Mouse (Mus musculus) layer of hippocampus, adult 9-11 months (tissue): ENCODE data around the gene Cd79b.

Experiments used
- DNase-seq: peaks from one replicate; pipeline ENCODE4 v3.0.0; 2022

The Cd79b gene

DNA sequence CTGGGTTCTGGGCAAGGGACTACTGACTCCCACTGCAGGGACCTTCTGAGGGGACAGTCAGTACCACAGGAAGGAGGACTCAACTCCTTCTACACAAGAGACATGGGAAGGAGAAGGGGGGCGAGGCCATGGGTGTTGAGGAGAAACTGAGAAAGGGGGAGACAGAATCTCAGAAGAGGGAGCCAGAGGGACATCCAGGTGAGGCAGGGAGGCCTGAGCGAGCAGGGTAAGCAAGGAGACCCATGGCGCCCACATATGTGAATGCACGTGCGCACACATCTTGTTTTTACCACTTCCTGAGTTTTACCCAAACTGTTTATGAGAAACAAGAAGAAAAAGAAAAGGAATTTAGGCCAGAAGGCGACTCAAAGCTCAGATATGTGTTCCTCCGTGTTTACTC, 3.2 kb upstream of the Cd79b start:
- no peak for DNase-seq

DNA sequence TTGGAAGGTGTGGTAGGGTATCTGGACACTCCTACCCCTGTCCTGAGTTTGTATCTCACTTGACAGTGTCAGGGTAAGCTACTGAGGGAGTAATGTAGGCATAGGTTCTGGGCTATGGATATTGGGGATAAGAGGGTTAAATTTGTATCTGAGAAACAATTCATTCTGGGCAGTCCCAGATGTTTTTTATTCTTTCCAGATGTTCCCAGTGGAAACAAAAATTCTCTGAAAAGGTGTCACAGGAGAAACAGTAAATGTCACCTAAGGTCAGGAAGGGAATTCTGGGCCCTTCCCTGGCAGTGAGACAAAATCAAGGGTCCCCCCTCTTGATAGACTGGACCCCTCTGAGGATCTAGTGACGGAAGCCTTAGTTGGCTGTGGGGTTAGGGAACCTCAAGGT, 1.9 kb upstream of the Cd79b start:
- DNase-seq, result no peak

DNA sequence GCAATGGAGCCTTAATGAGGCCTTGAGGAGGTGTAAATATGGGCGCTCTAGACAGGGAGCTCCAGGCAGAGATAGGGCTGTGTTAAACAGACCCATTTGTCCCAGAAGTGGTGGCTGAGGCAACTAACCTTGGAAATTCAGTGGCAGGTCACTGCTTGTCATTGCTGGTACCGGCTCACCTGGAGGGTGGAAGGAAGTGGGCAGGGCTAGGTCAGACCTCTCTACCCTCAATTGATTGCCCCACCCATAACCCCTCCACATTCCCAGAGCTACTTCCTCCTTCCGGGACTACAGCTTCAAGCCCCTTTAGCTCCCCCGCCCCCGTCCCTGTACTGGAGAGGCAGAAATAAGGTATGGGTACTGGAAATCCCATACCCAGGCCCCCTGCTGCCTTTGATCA, 1.0 kb downstream of the Cd79b start:
- no peak for DNase-seq

DNA sequence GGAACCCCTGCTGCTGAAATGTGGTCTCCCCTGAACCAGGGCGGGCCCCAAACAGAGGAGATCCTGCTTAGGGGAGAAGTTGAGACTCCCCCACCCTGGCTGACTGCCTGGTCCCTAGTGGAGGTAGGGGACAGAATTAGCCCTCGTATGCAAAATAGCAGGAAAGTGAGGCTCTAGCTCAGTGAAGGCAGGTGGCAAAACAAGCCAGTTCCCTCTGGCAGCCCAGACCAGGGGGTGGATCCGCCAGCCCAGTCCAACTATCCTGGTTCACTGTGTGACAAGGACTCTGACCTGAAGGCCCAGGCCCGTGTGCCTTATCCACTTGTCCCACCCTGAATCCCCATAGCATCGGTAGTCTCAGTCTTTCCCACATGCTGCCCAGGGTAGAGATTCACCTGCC, 4.4 kb downstream of the Cd79b start:
- DNase-seq, result no peak

DNA sequence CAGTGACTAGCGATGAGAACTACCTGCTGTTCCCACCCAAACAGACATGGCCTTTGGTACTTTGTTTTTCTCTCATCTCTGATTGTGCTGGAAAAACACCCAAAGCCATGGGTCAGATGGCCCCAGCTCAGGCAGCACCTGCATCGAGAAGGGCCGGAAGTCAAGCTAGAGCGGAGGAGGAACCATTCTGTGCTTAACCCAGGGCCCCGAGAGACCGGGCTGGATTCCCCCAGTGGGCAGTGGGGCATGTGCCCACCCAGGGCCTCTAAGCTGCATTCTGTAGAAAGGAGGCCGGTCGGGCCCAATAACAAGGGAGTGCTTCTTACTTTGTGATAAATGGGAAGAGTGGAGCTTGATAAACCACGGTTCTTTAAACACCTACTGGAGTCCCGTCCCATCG, 6.4 kb downstream of the Cd79b start:
- DNase-seq, result no peak

DNA sequence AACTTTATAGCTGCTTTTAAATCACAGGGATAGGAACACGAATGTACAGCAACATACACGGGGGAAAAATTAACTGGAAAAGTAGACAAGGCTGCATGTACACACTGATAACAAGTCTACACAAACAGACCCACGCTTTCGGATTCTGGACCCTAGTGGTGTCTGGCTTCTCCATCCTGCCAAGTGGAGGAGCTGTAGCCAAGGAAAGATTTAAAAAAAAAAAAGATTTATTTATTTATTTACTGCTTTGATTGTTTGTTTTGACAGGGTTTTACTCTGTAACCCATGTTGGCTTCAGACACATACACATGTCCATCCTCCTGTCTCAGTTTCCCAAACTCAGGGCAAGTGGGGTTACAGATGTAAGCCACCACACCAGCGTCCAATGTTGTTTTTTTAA, 7.1 kb downstream of the Cd79b start:
- DNase-seq, result no peak

DNA sequence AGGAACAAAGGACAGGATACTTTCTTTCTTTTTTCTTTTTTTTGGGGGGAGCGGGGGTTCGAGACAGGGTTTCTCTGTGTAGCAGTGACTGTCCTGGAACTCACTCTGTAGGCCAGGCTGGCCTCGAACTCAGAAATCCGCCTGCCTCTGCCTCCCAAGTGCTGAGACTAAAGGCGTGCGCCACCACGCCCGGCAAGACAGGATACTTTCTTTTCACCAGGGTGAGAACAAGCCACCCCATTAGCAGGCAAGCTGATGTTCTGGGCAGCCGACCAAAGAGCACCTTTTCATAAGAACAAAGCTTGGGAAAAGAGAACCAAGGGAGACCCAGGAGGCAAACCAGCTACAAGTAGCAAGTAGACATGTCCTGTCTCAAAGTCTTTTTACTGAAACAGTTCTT, 7.8 kb downstream of the Cd79b start:
- DNase-seq, result no peak

DNA sequence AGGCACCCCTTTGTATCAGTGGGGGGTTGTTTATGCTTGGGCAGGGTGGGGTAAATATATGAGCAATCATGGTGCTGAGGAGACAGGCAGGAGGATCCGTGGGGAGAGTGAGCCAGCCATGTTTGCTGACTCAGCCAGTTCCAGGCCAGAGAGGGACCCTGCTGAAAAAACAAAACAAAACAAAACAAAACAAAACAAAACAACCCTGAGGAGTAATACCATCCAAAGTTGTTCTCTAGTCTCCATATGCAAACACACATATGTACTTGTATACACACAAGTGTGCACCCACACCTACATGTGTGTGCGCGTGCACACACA, 8.5 kb downstream of the Cd79b start:
- DNase-seq, result no peak

DNA sequence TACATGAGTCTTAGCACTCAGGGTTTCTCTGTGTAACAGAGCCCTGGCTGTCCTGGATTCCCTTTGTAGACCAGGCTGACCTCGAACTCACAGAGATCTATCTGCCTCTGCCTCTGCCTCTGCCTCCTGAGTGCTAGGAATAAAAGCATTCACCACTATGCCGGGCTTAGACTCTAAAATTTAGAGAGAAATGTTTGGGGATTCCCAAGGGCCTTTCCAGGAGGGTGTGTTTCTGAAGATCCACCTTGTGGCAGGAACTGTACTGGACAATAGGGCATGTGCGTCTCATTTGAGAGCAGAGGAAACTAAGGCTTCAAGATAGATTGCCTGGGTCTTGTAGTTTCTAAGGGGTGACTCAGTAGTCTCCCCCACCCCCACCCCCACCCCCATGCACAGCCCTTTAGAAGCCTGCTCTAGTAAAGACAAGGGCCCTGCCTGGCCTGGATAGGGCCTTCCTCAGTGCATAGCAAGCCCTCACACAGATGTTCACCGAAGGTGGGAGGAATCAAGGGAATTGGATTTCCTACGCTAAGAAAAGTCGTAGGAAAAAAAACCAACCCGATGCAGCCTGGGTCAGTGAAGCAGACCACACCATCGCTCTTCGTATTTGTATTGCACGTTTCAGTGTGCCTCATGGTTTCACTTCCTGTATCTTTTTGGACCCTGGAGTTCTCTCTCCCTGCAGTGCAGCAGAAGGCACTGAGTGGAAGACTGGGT, 9.1 kb downstream of the Cd79b start:
- no peak for DNase-seq

DNA sequence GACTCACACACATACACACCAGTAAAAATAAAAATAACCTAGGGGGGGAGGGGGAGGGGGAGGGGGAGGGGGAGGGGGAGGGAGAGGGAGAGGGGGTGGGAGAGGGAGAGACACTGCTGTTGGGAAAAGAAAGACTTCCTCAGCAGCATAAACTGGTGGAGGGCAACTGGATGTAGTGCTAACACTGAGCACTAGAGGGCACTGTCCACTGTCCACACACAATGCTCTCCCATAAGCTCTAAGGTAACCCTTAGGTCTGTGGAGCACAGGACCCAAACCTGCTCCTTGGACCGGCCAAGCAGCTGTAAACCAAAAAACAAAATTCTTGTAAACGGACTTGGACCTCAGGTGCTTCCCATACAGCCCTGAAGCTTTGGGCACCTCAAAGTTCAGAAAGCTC, 11.9 kb downstream of the Cd79b start:
- DNase-seq, result no peak

DNA sequence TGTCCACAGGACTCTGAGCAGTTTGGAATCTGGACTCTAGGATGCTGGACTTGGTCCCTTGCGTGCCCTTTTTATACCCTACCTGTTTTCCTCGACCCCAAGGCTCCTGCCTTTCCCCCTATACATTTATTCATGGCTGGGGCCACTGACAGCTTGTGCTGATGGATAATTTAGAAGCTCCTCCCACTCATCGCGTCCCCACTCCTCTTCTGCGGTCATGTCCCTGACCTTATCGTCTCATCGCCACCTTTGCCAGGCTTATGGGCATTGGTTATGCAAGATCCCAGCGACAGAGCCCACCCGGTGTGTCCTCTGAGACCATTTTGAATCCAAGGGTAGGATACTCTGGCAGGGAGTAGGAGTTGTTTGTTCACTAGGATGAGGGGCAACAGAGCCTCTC, 12.8 kb downstream of the Cd79b start, which contains the start of gene Gh:
Gene Gh (minus strand): TSS at position 101 of the 400 bp plus-strand sequence.
- DNase-seq, result no peak

DNA sequence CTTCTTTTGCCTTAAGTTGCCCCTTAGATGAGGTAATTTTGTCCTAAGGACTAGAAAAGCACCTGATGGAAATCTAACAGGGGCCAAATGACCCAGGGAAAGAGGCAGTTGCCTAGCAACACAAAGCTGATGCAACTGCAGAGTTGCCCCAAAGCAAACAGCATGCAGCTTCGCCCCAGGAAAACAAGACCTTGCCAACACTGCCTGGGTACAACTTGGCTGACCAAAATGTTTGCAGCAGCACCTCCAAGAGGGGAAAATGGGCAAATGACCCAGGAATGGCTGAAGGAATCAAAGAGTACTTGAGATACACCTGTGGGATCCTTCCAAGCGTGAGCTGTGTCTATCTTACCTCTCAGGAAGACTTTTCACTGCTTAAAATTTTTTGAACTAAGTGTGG, 22.7 kb downstream of the Cd79b start:
- DNase-seq, result no peak

DNA sequence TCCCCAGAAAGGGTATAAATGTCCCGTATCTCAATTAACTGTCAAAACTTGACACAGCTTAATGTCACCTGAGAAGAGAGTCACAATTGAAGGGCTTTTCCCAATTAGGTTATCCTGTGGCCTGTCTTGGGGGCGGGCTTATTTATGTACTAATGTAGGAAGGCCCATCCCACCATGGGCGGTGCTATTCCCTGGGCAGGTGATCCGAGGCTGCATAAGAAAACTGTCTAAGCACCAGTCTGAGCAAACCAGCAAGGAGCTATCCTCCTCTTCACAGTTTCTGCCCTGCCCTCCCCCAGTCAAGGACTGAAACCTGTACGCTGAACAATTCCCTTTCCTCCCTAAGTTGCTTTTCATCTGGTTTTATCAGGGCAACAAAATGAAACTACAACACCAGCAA, 24.2 kb downstream of the Cd79b start:
- no peak for DNase-seq

DNA sequence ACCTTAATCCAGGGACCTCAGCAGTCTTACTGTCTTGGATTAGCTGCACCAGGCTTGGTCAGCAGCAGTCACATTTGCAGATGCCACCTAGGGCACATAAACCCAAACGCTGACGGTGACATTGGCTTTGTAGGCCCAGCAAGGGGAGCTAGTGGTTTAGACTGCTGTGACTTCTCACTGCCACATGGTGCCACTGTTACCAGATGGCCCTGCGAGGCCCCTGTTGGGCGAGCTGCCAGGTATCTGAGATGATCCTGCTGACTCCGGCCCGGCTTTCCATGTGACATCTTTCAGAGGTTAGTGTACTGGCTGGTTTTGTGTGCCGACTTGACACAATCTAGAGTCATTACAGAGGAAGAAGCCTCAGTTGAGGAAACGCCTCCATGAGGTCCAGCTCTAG, 25.2 kb downstream of the Cd79b start:
- no peak for DNase-seq

DNA sequence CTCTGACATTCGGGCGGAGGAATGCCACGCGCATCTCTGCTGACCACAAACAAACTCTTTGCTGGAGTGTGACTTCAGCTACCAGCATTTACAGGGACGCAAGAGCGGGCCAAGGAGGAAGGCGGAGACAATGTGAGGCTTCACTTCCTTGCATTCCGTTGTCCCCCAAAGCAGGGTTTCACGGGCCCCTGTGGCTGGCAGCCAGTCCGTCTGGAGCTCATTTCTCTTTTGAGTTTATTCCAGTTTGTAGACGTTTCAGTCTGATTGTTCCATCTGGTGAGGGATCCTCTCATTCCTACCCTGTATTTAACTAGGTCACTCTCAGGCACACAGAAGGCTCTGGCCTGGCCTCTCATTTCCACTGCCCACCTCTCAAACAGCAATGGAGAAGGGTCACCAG, 27.6 kb downstream of the Cd79b start:
- DNase-seq, result no peak

DNA sequence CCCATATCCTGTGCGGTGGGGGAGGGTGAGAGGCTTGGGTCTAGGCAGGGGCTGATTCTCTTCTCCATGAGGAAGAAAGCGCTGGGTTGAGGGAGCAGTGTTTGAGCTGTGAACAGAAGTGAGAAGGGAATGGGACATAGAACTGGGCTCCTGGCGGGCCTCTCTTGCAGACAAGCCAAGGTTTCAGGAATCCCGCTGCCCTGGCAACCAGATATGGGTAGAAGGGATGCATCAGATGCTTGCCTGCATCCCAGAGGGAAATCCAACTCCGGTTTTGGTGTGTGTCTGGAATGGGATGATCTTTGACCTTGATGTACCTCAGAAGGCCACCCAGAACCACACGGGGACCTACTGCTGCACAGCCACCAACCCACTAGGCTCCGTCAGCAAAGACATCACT, 28.4 kb downstream of the Cd79b start:
- no peak for DNase-seq

DNA sequence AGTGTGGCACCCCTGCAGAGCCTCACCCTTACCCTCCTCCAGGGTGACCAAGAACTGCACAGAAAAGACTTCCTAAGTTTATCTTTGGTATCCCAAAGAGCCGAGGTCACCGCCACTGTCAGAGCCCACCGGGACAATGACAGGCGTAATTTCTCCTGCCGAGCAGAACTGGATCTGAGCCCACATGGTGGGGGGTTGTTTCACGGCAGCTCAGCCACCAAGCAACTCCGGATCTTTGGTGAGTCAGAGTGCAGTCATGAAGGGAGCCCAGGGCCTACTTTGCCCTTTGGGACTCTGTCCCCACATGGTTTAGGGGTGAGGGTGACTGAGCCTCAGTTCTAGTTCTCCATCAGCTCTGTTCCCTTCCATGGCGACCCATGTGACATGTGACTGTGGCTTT, 30.4 kb downstream of the Cd79b start:
- no peak for DNase-seq

DNA sequence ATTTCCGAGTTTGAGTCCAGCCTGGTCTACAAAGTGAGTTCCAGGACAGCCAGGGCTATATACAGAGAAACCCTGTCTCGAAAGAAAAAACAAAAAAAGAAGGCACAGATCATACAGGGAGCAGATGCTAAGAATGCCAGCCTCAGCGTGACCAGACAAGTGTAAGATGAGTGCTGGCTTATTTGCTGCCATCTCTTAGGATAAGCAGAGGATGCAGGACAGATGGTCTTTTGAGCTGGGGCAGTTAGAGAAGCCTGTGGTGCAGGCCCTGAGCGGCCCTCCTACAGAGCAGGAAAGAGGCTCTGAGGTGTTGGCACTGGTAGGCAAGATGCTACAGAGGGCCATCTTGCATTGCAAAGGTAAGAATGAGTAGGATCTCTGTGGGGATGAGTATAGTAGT, 31.2 kb downstream of the Cd79b start:
- DNase-seq, result no peak

DNA sequence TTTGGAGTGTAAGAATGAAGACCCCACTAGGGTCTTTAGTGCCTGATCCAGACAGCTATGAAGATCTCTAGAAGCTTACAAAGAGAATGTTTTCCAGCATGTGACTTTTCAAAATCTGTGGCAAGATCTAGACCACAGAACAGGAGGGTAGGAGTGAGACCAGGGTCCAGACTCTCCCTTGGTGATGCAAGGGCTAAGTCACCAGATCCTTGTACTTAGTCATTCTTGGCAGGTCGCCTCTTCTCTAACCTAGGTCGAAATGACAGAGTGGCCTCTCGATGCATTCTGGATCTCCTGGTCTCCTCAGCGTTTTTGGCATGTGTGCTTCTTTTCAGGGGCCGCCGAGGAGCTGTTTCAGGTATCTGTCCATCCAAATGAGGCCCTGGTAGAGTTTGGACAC, 32.1 kb downstream of the Cd79b start:
- DNase-seq, result no peak

DNA sequence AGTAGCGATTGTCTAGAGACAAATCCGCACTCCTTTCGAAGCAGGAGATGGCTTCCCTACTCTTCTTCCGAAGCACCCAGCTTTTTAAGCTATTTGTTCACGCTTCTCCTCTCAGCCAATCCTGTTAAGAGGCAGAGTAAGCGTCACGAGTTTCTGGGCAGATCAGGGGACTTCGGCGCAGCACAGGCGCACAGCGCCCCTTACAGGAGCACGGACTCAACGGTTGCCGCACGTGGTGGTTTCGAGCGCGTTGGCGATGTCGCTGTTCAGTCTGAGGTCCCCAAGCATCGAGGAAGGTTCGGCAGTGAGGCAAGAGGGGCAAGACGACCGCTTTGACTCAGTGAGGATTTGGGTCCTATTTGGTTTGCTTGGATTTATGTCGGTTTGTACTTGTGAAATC, 38.1 kb downstream of the Cd79b start, which contains the start of gene Tcam1:
Gene Tcam1 (plus strand): TSS at position 219 of the 400 bp plus-strand sequence.
- peak; percentile 91 for DNase-seq

DNA sequence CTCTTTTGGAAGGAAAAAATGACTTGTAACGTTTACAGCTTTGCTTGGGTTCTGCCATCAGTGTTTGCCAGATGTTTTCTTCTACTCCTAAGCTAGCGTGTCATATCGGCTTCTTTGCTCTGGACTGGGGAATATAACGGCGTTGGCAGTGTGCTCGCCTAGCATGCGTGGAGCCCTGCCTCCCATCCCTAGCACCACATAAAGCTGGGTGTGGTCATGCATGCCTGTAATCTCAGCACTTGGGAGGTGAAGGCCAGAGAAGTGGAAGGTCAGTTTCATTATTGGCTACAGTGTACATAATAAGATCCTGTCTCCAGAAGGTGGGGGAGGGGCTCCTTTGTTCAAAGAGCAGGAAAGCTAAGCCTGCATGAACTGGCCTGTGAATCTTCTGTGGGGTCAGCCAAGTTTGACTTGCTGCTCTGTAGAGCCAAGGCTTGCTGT, 39.6 kb downstream of the Cd79b start:
- DNase-seq, result no peak

DNA sequence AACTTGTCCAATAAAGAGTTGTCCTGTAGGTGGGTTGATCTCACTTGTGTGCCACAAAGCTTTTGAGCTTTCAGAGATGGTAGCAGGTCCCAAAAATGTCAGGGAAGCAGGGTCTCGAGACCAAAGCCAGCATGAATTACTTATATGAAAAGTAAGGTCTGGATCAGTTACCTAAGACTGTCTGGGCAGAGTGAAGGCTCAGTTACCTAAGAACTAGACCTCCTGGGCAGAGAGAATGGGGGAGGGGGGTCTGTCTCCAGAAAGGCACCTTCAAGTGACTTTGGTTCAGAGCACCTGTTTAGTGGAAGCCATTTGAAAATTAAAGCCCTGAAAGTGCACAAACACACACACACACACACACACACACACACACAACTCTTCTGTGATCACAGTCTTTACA, 40.2 kb downstream of the Cd79b start:
- no peak for DNase-seq

DNA sequence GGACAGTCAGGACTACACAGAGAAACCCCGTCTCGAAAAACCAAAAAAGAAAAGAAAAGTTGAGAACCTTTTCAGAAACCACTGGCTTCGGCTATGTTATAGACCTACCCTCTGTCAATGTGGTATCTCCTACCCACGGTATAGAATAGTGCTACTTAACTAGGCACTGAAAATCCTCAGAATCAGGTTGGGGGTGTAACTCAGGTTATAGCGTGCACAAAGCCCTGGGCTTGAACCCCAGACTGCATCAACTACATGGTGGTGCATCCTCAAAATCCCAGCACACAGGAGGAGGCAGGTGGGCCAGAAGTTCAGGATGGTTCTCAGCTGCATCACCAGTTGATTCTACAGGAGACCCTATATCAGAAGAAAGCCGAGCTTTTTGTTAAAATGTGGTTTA, 40.8 kb downstream of the Cd79b start:
- DNase-seq, result no peak

DNA sequence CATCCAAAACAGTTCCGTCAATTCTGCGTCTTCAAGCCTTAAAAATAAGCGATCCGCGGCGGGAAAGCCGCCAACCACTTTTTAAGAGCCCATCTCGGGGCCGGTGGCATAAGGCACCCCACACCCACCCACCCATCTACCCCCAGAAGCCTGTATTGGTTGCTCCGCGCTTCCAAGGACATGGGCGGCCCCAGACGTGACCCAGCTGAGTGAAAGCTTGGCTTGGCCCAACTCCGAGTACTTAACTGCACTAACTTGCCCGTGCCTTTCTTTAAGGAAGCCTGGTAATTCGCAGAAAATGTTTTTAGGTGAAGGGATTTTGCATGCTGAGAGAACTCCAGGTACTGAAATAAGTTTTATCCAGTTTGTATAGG, 41.3 kb downstream of the Cd79b start:
- DNase-seq, result no peak

DNA sequence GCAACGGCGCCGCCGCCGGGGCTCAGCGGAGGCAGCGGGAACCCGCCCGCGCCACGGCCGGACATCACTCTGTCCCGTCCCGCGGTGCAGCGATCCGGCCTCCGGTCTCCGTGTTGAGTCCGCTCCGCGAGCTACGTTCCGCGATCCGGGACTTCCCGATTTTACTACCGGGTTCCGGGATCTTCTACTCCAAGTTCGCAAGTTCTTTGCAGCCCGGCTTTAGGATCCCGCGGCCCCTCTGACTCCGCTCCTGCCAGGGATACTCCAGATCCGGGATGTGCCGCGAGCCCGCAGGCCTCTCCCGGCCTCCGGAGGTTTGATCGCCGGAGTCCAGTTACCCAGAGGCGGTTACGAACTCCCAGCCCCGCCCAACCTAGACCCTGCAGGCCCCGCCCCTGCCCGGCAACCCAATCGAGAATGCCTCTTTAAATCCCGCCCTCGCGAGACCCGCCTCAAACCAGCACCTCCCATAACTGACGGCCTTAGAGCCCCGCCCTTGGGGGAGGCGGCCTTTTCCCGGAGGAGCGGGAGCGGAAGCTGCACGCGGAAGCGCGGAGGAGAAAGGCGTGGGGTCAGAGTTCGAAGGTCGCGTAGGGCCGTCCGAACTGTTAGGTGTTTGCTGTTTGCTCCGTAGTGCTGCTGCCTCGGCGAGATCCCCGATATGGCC, 41.8 kb downstream of the Cd79b start, which contains the start of gene Smarcd2:
Gene Smarcd2 (minus strand): TSS at position 329 of the 667 bp plus-strand sequence.
- DNase-seq, result peak; percentile 100
